Mouse (Mus musculus): ENCODE data around the gene Rps18. TPM values are rescaled to one million over a fixed set of nuclear protein-coding genes. Genes with fewer than 3 reads are reported as not detected.

The Rps18 gene
- total and polyA plus RNA-seq, 3 experiments, result 194 to 420 (median 364) TPM

DNA sequence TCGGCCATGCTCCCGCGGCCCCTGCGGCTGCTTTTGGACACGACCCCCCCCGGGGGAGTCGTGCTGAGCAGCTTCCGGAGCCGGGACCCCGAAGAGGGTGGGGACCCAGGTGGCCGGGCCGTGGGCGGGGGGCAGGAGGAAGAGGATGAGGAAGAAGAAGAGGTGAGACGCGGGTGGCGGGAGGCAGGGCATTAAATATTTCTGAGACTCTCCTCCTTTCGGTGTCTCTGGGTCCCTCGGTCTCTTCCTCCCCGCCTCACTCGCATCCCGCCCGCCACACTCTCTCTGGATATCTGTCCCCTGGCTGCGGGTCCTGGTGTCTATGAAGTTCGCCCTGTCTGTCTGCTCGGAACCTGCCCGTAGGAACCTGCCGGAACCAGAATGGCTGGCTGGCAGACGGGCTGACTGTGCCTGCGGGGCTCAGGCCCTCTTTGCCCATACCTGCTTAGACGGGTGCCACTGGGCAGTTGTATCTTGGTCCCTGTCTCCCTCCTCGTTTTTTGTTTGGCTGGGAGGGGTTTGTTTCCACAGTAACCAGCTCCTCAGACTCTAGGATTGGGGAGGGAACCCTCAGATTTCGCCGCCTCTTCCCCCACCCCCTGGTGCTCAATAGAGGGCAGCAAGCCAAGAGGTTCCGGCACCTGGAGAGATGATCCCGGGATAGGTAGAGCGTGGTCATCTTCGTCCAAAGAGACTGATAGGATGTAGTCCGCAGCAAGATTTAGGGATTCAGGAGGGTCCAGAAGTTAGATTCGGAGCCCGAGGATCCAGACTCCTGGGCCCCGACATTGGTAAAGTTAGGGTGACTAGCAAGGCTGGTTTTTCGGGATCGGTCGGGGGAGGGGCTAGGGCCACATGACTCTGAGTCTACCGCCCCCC is 25.3 kb downstream of the Rps18 start:
- peaks cover 4% of the 10 kb centered on the region; the same call in 1 of the 2 replicates for H3K4me1 ChIP-seq (ENCODE audit: control insufficient read depth, insufficient read depth, low read length)
- intact Hi-C loops (cut with DNase I), result no loop called here
- no peaks in the 10 kb centered on the region for H3K27me3 ChIP-seq (ENCODE audit: control insufficient read depth, insufficient read depth, low read length)
- peak; percentile 67 to 73 for DNase-seq
- peak overlapping the region; percentile 99 for H3K27ac ChIP-seq
- TF ChIP-seq POLR2A (IDR thresholded peaks at IDR 0.05; ENCODE audit: insufficient read depth, low read depth, low read length) (no peak), CTCF (IDR thresholded peaks at IDR 0.05) (no peak), EP300 (IDR thresholded peaks at IDR 0.05; ENCODE audit: insufficient read depth, low read depth, low read length) (no peak)
- no peaks in the 10 kb centered on the region; the same call in 1 of the 2 replicates for H3K36me3 ChIP-seq (ENCODE audit: control insufficient read depth, insufficient read depth, low read length)
- WGBS, result 1% methylated on average over 45 of the region's 45 CpGs
- peak overlapping the region; percentile 87 for H3K9ac ChIP-seq (ENCODE audit: low read depth, low read length)
- H3K79me2 ChIP-seq (replicated peaks; ENCODE audit: control insufficient read depth, insufficient read depth, low read length), result 0 out of 2 replicates have a peak, but pooled peaks cover 2% of the 10 kb centered on the region
- H3K4me3 ChIP-seq, result peak overlapping the region; percentile 75

DNA sequence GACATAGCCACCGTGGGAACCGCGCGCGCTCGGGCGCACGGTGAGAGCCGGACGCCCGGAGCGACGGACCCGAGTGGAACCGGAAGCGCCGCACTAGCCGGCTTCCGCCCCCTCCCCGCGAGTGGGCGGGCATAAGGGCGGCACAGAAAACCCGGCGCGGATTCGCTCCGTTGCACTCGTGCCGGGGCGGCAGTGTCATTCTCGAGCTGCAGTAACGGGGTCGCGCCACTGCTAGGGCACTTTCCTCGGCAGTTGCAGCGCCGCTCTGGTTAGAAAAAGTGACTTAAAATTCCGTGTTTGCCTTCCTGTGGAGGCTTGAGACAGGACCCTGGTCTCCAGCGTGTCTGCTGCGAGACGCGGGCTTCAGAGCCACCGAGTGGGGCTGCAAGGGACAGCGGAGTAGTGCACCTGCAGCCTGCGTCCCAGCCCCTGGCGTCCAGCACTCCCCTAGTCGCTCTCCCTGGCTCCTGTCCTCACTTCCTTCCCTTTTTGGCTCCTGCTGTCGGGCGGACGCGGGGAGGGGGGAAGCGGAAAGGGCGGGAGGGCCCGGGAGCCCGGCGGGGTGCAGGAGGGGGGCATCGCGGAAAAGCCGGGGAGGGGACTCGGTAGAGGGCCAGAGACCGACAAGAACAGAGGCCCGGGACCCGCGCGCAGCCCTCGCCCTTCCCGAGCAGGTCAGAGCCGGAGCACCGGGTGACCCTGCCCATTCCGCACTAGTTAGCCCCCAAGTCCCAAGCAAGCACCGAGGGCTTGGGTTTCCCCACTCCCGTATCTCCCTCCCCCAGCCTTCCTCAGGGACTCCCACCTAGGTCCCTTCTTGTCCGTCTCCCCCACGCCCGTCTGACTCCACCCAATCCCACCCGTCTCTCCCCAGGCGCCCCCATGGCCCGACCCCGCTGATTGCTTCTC is 26.2 kb downstream of the Rps18 start, which contains the start of gene Rgl2:
TSS of gene Rgl2 (plus strand) at position 173 of the 909 bp plus-strand sequence.
- Histone ChIP-seq H3K4me1 (ENCODE audit: control insufficient read depth, insufficient read depth, low read length) (peaks cover 4% of the 10 kb centered on the region; the same call in 1 of the 2 replicates), H3K27ac (peak within 1 kb of the TSS; percentile 99), H3K9ac (ENCODE audit: low read depth, low read length) (peak within 1 kb of the TSS; percentile 87), H3K79me2 (replicated peaks; ENCODE audit: control insufficient read depth, insufficient read depth, low read length) (peaks cover 3% of the 10 kb centered on the region; the same call in 1 of the 2 replicates), H3K27me3 (ENCODE audit: control insufficient read depth, insufficient read depth, low read length) (no peaks in the 10 kb centered on the region), H3K4me3 (peak within 1 kb of the TSS; percentile 75), H3K36me3 (ENCODE audit: control insufficient read depth, insufficient read depth, low read length) (no peaks in the 10 kb centered on the region; the same call in 1 of the 2 replicates)
- under 1% methylated on average over 80 of the region's 80 CpGs for WGBS
- DNase-seq, result peak; percentile 92 to 97
- intact Hi-C loops (cut with DNase I), result loop anchor here (1.0 to 10.0 kb wide), 3 partner anchors 9 to 665 kb away; partner anchors contain the start of genes Ager, Pbx2, Pfdn6 and Wdr46
- TF ChIP-seq POLR2A (IDR thresholded peaks at IDR 0.05; ENCODE audit: insufficient read depth, low read depth, low read length) (peak; percentile 73; the same call in 1 of the 2 replicates), EP300 (IDR thresholded peaks at IDR 0.05; ENCODE audit: insufficient read depth, low read depth, low read length) (no peak), CTCF (IDR thresholded peaks at IDR 0.05) (peak; percentile 56)

DNA sequence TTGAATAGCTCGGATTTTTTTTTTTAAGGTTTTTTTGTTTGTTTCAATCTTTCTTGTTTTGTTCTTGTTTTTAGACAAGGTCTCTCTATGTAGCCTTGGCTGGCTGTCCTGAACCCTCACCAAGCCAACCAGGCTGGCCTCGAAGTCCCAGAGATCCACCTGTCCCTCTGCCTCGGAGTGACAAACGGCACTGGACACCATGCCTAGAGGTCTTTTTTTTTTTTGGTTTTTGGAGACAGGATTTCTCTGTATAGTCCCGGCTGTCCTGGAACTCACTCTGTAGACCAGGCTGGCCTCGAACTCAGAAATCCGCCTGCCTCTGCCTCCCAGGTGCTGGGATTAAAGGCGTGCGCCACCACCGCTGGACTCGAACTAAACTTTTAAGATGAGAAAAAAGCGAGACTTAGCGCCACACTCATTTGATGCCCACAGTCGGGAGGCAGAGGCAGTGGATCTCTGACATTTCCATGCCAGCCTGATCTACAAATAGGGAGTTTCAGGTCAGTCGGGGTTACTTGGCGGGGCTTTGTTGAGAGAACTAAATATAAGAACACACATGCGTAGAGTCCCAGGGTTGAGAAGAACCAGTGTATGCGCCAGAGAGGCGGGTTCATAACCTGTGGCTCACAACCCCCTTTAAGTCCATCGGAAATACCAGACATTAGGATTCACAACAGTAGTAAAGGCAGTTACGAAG is 27.4 kb downstream of the Rps18 start:
- no peak for DNase-seq
- Histone ChIP-seq H3K27me3 (ENCODE audit: control insufficient read depth, insufficient read depth, low read length) (no peaks in the 10 kb centered on the region), H3K27ac (peak overlapping the region; percentile 99), H3K79me2 (replicated peaks; ENCODE audit: control insufficient read depth, insufficient read depth, low read length) (peaks cover 3% of the 10 kb centered on the region; the same call in 1 of the 2 replicates), H3K9ac (ENCODE audit: low read depth, low read length) (peak overlapping the region; percentile 82; the same call in 1 of the 2 replicates), H3K4me1 (ENCODE audit: control insufficient read depth, insufficient read depth, low read length) (peaks cover 4% of the 10 kb centered on the region; the same call in 1 of the 2 replicates), H3K4me3 (peak overlapping the region; percentile 75), H3K36me3 (ENCODE audit: control insufficient read depth, insufficient read depth, low read length) (no peaks in the 10 kb centered on the region; the same call in 1 of the 2 replicates)
- intact Hi-C loops (cut with DNase I), result loop anchor here (10.0 kb wide), 1 partner anchor 666 kb away; the partner anchor contains the start of genes Ager and Pbx2
- 50% methylated on average over 21 of the region's 21 CpGs for WGBS
- no peak for TF ChIP-seq POLR2A (IDR thresholded peaks at IDR 0.05; ENCODE audit: insufficient read depth, low read depth, low read length)
- no peak for TF ChIP-seq CTCF (IDR thresholded peaks at IDR 0.05)
- TF ChIP-seq EP300 (IDR thresholded peaks at IDR 0.05; ENCODE audit: insufficient read depth, low read depth, low read length), result no peak

DNA sequence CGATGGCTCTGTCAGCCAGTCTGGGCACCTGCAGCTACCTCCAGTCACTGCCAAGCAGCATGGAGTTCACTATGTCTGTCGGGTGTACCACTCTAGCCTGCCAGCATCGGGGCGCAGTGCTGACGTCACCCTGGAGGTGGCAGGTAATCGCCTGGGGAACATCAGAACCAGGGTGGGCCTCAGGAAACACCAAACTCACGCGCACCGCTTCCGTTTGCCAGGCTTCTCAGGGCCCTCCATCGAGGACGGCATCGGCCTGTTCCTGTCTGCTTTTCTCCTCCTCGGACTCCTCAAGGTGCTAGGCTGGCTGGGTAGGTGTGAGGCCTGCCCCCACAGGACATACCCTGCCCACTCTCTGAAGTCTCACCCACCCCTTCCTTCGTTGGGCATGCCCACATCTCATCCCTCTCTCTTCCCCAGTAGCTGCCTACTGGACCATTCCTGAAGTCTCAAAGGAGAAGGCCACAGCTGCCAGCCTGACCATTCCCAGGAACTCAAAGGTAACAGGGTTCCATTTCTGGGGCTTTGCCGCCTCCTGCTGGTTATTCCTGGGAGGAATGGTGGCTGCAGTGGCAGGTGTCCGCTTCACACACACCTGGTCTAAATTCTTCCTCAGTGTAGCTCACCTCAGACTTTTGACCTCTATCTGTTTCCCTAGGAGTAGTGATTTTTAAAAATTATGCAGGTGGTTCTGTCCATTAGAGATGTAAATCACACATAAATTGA is 29.4 kb downstream of the Rps18 start:
- Histone ChIP-seq H3K4me1 (ENCODE audit: control insufficient read depth, insufficient read depth, low read length) (peaks cover 4% of the 10 kb centered on the region; the same call in 1 of the 2 replicates), H3K27ac (no peak overlapping the region), H3K79me2 (replicated peaks; ENCODE audit: control insufficient read depth, insufficient read depth, low read length) (peaks cover 3% of the 10 kb centered on the region; the same call in 1 of the 2 replicates), H3K27me3 (ENCODE audit: control insufficient read depth, insufficient read depth, low read length) (no peaks in the 10 kb centered on the region), H3K36me3 (ENCODE audit: control insufficient read depth, insufficient read depth, low read length) (no peaks in the 10 kb centered on the region; the same call in 1 of the 2 replicates), H3K9ac (ENCODE audit: low read depth, low read length) (no peak overlapping the region), H3K4me3 (no peak overlapping the region)
- 76% methylated on average over 17 of the region's 17 CpGs for WGBS
- intact Hi-C loops (cut with DNase I), result loop anchor here (10.0 kb wide), 1 partner anchor 668 kb away; the partner anchor contains the start of genes Ager and Pbx2
- TF ChIP-seq EP300 (IDR thresholded peaks at IDR 0.05; ENCODE audit: insufficient read depth, low read depth, low read length) (no peak), POLR2A (IDR thresholded peaks at IDR 0.05; ENCODE audit: insufficient read depth, low read depth, low read length) (no peak), CTCF (IDR thresholded peaks at IDR 0.05) (peak; percentile 50)
- DNase-seq, result no peak
